Mouse (Mus musculus): ENCODE data around the gene Afap1. TPM values are rescaled to one million over a fixed set of nuclear protein-coding genes. Genes with fewer than 3 reads are reported as not detected.

Afap1 gene
- total and polyA plus RNA-seq, 3 experiments: 0.03 to 0.04 TPM; not detected in 1

- no peak overlapping the region for H3K27ac ChIP-seq (ENCODE audit: control insufficient read depth, low read depth, low read length)
- no peaks in the 10 kb centered on the region for H3K9me3 ChIP-seq (replicated peaks; ENCODE audit: insufficient read depth, low read length)
- DNase-seq (ENCODE audit: low read depth, low spot score): no peak
- TF ChIP-seq POLR2AphosphoS5 (IDR thresholded peaks at IDR 0.05; ENCODE audit: borderline replicate concordance, low read depth, low read length) (no peak), POLR2A (IDR thresholded peaks at IDR 0.05; ENCODE audit: control insufficient read depth in 1 of 2, insufficient read depth in 1 of 2, low read depth in 1 of 2, low read length in 2 of 2, poor library complexity in 1 of 2) (no peak), UBTF (IDR thresholded peaks at IDR 0.05; ENCODE audit: borderline replicate concordance, insufficient read depth, low read depth, low read length) (no peak), NELFE (IDR thresholded peaks at IDR 0.05; ENCODE audit: low read depth, low read length) (no peak)
- no peaks in the 10 kb centered on the region for H3K36me3 ChIP-seq (ENCODE audit: control insufficient read depth in 1 of 2, insufficient read depth in 2 of 2, low read length in 2 of 2)
- no peaks in the 10 kb centered on the region for H3K79me2 ChIP-seq (ENCODE audit: control insufficient read depth, insufficient read depth, low read length, poor library complexity)
- no peaks in the 10 kb centered on the region for H3K4me1 ChIP-seq (ENCODE audit: control insufficient read depth in 1 of 2, insufficient read depth in 2 of 2, low read length in 2 of 2)
- H3K9ac ChIP-seq (ENCODE audit: control insufficient read depth, low read depth, low read length, poor library complexity, severe bottlenecking): no peak overlapping the region
- no peak overlapping the region for H3K4me3 ChIP-seq (ENCODE audit: control insufficient read depth in 1 of 2, insufficient read depth in 1 of 2, low read depth in 2 of 2, low read length in 2 of 2)
- H3K27me3 ChIP-seq (ENCODE audit: control insufficient read depth in 1 of 2, insufficient read depth in 2 of 2, low read length in 2 of 2): no peaks in the 10 kb centered on the region
Measured at GRCm38 (mm10) chr5:35969857-35970256, 76.7 kb downstream of the Afap1 start.

- H3K79me2 ChIP-seq (ENCODE audit: control insufficient read depth, insufficient read depth, low read length, poor library complexity): no peaks in the 10 kb centered on the region
- H3K9me3 ChIP-seq (replicated peaks; ENCODE audit: insufficient read depth, low read length): no peaks in the 10 kb centered on the region
- DNase-seq (ENCODE audit: low read depth, low spot score): no peak
- no peak overlapping the region for H3K4me3 ChIP-seq (ENCODE audit: control insufficient read depth in 1 of 2, insufficient read depth in 1 of 2, low read depth in 2 of 2, low read length in 2 of 2)
- no peaks in the 10 kb centered on the region for H3K4me1 ChIP-seq (ENCODE audit: control insufficient read depth in 1 of 2, insufficient read depth in 2 of 2, low read length in 2 of 2)
- H3K27ac ChIP-seq (ENCODE audit: control insufficient read depth, low read depth, low read length): no peak overlapping the region
- H3K36me3 ChIP-seq (ENCODE audit: control insufficient read depth in 1 of 2, insufficient read depth in 2 of 2, low read length in 2 of 2): no peaks in the 10 kb centered on the region
- no peak for TF ChIP-seq USF1 (IDR thresholded peaks at IDR 0.05; ENCODE audit: low read depth, low read length)
- no peak for TF ChIP-seq HCFC1 (IDR thresholded peaks at IDR 0.05; ENCODE audit: low read depth, low read length)
- no peak for TF ChIP-seq POLR2AphosphoS2 (IDR thresholded peaks at IDR 0.05; ENCODE audit: low read length)
- TF ChIP-seq BHLHE40 (IDR thresholded peaks at IDR 0.05; ENCODE audit: borderline replicate concordance, low read depth, low read length): no peak
- H3K27me3 ChIP-seq (ENCODE audit: control insufficient read depth in 1 of 2, insufficient read depth in 2 of 2, low read length in 2 of 2): no peaks in the 10 kb centered on the region
- no peak overlapping the region for H3K9ac ChIP-seq (ENCODE audit: control insufficient read depth, low read depth, low read length, poor library complexity, severe bottlenecking)
Measured at GRCm38 (mm10) chr5:35970380-35971105, 77.4 kb downstream of the Afap1 start.

- H3K9me3 ChIP-seq (replicated peaks; ENCODE audit: insufficient read depth, low read length): no peaks in the 10 kb centered on the region
- H3K9ac ChIP-seq (ENCODE audit: control insufficient read depth, low read depth, low read length, poor library complexity, severe bottlenecking): no peak overlapping the region
- H3K4me3 ChIP-seq (ENCODE audit: control insufficient read depth in 1 of 2, insufficient read depth in 1 of 2, low read depth in 2 of 2, low read length in 2 of 2): no peak overlapping the region
- peak; percentile 52 for DNase-seq (ENCODE audit: low read depth, low spot score)
- H3K27ac ChIP-seq (ENCODE audit: control insufficient read depth, low read depth, low read length): no peak overlapping the region
- TF ChIP-seq MAX (IDR thresholded peaks at IDR 0.05; ENCODE audit: low read length) (no peak), RAD21 (IDR thresholded peaks at IDR 0.05; ENCODE audit: low read depth, low read length) (peak; percentile 39), HCFC1 (IDR thresholded peaks at IDR 0.05; ENCODE audit: low read depth, low read length) (no peak), CTCF (IDR thresholded peaks at IDR 0.05 in 2 of 3, conservative IDR thresholded peaks at IDR 0.05 in 1 of 3; ENCODE audit: control insufficient read depth in 1 of 3, insufficient read depth in 1 of 3, low read depth in 2 of 3, low read length in 3 of 3, poor library complexity in 1 of 3, severe bottlenecking in 1 of 3) (peak; percentile 57 to 85 (median 62)), SMC3 (IDR thresholded peaks at IDR 0.05; ENCODE audit: low read depth, low read length) (peak; percentile 60), SIN3A (IDR thresholded peaks at IDR 0.05; ENCODE audit: low read length) (no peak)
- no peaks in the 10 kb centered on the region for H3K4me1 ChIP-seq (ENCODE audit: control insufficient read depth in 1 of 2, insufficient read depth in 2 of 2, low read length in 2 of 2)
- no peaks in the 10 kb centered on the region for H3K79me2 ChIP-seq (ENCODE audit: control insufficient read depth, insufficient read depth, low read length, poor library complexity)
- no peaks in the 10 kb centered on the region for H3K27me3 ChIP-seq (ENCODE audit: control insufficient read depth in 1 of 2, insufficient read depth in 2 of 2, low read length in 2 of 2)
- H3K36me3 ChIP-seq (ENCODE audit: control insufficient read depth in 1 of 2, insufficient read depth in 2 of 2, low read length in 2 of 2): no peaks in the 10 kb centered on the region
Measured at GRCm38 (mm10) chr5:35971841-35972578, 78.9 kb downstream of the Afap1 start.
